Mouse (Mus musculus): ENCODE results near the gene Cdhr1.

Gene Cdhr1

GRCm38 (mm10) chr14:37080724-37081123 is 17.4 kb downstream of the Cdhr1 start:
- in situ Hi-C loops (cut with MboI; ENCODE audit: low sequenced_read_pairs), result no loop called here

GRCm38 (mm10) chr14:37068516-37068915 is 29.6 kb downstream of the Cdhr1 start:
- in situ Hi-C loops (cut with MboI; ENCODE audit: low sequenced_read_pairs), result no loop called here

GRCm38 (mm10) chr14:37067629-37068028 is 30.5 kb downstream of the Cdhr1 start, which contains the start of gene Lrit2:
Gene Lrit2 (plus strand): TSS chr14:37067929.
- in situ Hi-C loops (cut with MboI; ENCODE audit: low sequenced_read_pairs), result no loop called here

GRCm38 (mm10) chr14:37066636-37067035 is 31.5 kb downstream of the Cdhr1 start:
- in situ Hi-C loops (cut with MboI; ENCODE audit: low sequenced_read_pairs), result no loop called here

DNA sequence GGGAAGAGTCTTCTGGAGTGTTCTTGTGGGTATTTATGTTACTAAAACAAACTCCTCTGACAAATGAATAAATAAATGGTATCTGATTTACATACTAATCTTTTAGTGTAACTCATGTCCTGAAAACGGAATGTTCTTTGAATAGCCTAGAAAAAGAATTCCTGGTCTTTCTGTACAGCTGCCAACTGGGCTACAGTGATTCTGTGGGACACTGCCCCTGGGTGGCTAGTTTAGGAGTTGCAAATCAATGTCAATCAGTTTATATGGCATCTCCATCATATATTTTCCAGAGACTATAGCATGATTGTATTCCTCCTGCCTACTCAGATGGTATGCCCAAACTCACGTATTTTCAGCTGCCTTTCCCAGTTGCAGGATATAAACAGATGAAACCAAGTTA is 33.3 kb downstream of the Cdhr1 start:
- in situ Hi-C loops (cut with MboI; ENCODE audit: low sequenced_read_pairs), result no loop called here

DNA sequence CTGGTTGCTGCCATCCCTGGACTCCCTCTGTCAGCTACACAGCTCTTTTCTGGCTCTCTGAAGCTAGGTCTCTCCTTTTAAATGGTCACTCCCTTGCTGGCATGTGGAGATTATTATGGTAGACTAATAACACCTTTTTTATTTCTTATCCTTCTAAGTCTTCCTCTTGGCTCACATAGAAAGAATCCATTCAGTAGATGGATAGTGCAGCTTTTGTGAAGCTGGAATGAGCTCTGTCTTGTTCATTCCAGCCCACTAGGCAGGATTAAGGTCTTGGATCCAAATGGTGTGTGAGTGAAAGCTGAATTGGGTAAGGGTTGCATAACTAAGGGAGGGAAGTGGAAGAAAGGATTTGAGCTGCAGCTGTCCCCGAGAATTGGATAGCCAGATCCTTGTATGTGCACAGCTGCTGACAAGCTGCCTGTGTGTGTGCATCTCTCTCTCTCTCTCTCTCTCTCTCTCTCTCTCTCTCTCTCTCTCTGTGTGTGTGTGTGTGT is 49.2 kb downstream of the Cdhr1 start, which contains the start of gene Rgr:
Gene Rgr (minus strand): TSS at position 51 of the 497 bp plus-strand sequence.
- in situ Hi-C loops (cut with MboI; ENCODE audit: low sequenced_read_pairs), result no loop called here

GRCm38 (mm10) chr14:37034432-37034831 is 63.7 kb downstream of the Cdhr1 start:
- in situ Hi-C loops (cut with MboI; ENCODE audit: low sequenced_read_pairs), result loop anchor here (10.0 kb wide), 1 partner anchor 170 kb away; no protein-coding TSS in a partner anchor

GRCm38 (mm10) chr14:37033241-37033640 is 64.9 kb downstream of the Cdhr1 start:
- in situ Hi-C loops (cut with MboI; ENCODE audit: low sequenced_read_pairs), result loop anchor here (10.0 kb wide), 1 partner anchor 168 kb away; no protein-coding TSS in a partner anchor

DNA sequence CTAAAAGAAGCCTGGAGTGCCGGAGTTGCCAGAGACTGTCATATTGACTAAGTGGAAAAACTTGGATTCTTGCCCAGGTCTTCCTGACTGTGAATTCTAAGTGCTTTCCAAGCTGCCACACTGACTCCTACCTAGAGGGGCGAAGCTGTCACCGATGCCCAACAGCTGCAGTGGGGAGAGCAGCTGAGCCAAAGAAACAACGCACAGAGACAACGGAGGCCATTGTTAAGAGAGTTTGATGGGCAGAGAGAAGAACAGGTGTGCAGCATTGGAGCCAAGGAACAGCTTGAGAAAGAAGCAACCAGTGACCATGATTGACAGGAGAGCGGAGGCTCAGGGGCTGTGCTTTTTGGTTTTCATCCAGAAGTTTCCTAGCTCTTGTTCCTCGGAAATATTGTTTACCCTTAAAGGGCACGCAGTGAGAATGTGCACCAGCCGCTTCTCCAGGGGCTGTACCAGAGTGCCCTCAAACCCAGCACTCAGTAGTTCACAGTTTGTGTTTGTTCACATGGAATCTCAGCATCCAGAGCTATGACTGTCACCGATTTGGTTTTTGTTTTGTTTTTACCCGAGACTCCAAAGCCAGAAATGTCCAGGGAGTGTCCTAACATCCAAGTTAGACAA is 65.6 kb downstream of the Cdhr1 start:
- in situ Hi-C loops (cut with MboI; ENCODE audit: low sequenced_read_pairs), result loop anchor here (10.0 kb wide), 1 partner anchor 168 kb away; no protein-coding TSS in a partner anchor

DNA sequence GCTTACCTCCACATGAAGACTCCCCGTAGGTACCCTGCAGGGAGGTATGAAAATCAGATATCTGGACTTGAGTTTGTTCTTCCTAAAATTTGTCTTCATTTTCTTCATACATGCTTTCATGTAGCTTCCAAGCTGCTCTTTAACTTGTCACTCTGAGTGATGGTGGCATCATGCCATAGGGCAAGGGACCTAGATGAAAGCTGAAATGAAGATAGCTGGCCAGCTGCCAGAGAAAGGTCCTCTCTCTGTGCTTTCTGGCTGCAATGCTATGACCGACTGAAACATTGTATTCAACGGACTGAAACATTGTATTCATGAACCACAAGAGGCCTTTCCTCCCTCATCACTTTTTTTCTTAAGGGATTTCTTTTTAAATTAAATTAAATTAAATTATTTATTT is 69.6 kb downstream of the Cdhr1 start:
- in situ Hi-C loops (cut with MboI; ENCODE audit: low sequenced_read_pairs), result no loop called here

GRCm38 (mm10) chr14:37027951-37028350 is 70.2 kb downstream of the Cdhr1 start:
- in situ Hi-C loops (cut with MboI; ENCODE audit: low sequenced_read_pairs), result no loop called here
